Mouse (Mus musculus) C3H10T1/2 (cell line): ENCODE measurements around the gene Actn2. TPM values are rescaled to one million over a fixed set of nuclear protein-coding genes. Genes with fewer than 3 reads are reported as not detected.

ENCODE experiments used
- polyA plus RNA-seq, 2 experiments: library from polyadenylated mRNA; unstranded; fragments of >200 nt; fragmentation: generic; extraction: Trizol; gene quantifications; one replicate each; pipeline ENCODE4 v1.2.1; 2012; ENCODE audit warnings: missing spikeins in 2 of 2

Actn2 gene
- not detected for polyA plus RNA-seq

GRCm38 (mm10) chr13:12340183-12340975 lies at the start of gene Actn2:
TSS of gene Actn2 (minus strand) at chr13:12340760.

GRCm38 (mm10) chr13:12257391-12258380 lies 82.9 kb downstream of the Actn2 start, which contains the start of gene Mtr:
TSS of gene Mtr (minus strand) at chr13:12258113.

Other genes starting within 250 kb of the Actn2 start
- under 1 TPM; under 0.01 TPM for gene Ryr2, start 233.8 kb downstream of the Actn2 start, polyA plus RNA-seq
- gene Mtr, start 82.6 kb downstream of the Actn2 start, polyA plus RNA-seq = 1 to 10 TPM; 1.8 to 5.2 TPM
- 1 to 10 TPM; 6.0 to 6.6 TPM for gene Heatr1, start 54.3 kb upstream of the Actn2 start, polyA plus RNA-seq
- 10 to 100 TPM in 1 of 2 experiments, 1 to 10 TPM in 1; 2.1 to 25.4 TPM for gene Lgals8, start 124.2 kb upstream of the Actn2 start, polyA plus RNA-seq
- gene Edaradd, start 179.7 kb upstream of the Actn2 start, polyA plus RNA-seq = under 1 TPM; under 0.01 to 0.02 TPM
- 1 to 10 TPM in 1 of 2 experiments, under 1 TPM in 1; 0.27 to 2.2 TPM for gene Ero1lb, start 225.1 kb upstream of the Actn2 start, polyA plus RNA-seq